Mouse (Mus musculus) gonadal fat pad, adult 2 months (tissue): Measurements from ENCODE around the gene Cercam. TPM values are rescaled to one million over a fixed set of nuclear protein-coding genes. Genes with fewer than 3 reads are reported as not detected.
"Not testable (repeated sequence)": the region's sequence is repeated elsewhere in the genome, so short reads cannot be mapped to it uniquely, and the experiment has no call there.

Source experiments
- DNase-seq: peaks from one replicate; pipeline ENCODE4 v3.0.0-alpha.2; 2012; ENCODE audit warnings: low read depth
- polyA plus RNA-seq: library from polyadenylated mRNA; depleted of rRNA; stranded (reverse); fragments of >200 nt; gene quantifications from 2 replicates; pipeline ENCODE4 v1.2.3, GENCODE M21; 2012

The Cercam gene
- polyA plus RNA-seq, 1 experiment: 22.4 TPM

GRCm38 (mm10) chr2:29853736-29854135 lies 15.2 kb upstream of the Cercam start:
- DNase-seq: no peak

GRCm38 (mm10) chr2:29855585-29856210 lies 13.3 kb upstream of the Cercam start:
- no peak for DNase-seq

GRCm38 (mm10) chr2:29856451-29857260 lies 12.3 kb upstream of the Cercam start:
- no peak for DNase-seq

DNA sequence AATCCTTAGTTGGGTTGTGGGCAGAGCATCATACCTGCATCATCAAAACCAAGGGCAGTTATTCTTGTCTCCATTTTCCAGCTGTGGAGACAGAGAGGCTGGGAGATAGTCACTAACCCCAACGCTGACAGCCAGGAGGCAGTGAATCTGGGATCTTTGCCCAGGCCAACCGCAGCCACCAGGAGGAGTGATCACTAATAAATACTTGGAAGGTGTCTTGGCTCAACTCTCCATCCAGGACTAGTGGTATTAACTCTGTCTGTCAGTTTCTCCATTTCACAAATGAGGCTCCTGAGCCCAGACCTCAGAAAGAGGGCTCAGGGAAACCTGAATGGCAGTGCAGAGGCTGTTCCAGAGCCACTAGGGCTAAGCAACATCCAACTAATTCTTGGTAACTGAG lies 11.6 kb upstream of the Cercam start:
- DNase-seq: peak; percentile 75

- no peak for DNase-seq
Observed at GRCm38 (mm10) chr2:29857967-29858366, 11.0 kb upstream of the Cercam start.

DNA sequence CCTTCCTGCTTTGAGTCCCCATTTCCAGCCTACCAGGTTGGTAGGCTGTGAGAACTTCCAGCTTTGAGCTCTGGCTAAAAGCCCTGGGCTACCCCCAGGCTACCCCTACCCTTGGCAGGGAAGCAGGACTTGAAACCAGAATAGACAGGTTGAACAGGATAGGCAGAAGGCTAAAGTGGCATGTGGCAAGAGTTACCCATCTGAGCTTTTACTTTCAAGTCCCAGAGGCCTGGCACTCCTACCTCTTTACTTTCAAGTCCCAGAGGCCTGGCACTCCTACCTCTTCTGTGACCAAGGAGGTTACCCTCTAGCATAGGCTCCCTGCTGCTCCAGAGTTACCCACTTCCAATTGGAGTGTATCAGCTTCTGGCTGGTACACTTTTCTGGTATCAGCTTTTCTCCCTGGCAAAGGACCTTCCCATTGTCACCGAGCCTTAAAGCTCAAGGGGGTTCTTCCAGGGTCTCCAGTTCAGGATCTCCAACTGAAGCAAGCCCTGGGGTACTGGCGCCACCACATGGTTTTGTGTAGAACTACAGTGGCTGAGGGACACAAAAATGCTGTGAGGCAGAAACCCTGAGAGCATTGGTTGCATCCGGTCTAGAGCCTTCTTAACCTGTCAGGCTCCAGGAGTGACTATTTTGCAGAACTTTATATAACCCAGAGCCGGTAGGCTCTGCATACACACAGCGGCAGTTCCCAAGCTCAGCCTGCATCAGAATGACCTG lies 10.1 kb upstream of the Cercam start:
- peak; percentile 91 for DNase-seq

DNA sequence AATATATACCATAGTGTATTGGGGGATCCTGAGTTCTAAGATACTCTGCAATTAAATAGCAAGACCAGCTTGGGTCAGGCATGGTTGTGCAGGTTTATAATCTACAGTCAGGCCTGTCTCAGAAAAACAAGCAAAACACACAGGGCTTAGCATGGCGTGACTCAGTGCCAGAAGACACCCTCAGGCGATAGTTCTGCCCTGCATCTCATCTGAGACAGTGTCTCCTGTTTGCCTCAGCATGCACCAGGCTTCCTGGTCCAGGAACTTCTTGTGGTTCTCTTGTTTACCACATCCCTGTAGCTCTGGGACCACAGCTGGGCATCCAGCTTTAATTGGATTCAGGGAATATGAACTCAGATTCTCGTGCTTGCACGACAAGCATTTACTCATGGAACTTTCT lies 3.8 kb upstream of the Cercam start:
- no peak for DNase-seq

GRCm38 (mm10) chr2:29869646-29870451 lies 885 bp downstream of the Cercam start:
- DNase-seq: no peak

DNA sequence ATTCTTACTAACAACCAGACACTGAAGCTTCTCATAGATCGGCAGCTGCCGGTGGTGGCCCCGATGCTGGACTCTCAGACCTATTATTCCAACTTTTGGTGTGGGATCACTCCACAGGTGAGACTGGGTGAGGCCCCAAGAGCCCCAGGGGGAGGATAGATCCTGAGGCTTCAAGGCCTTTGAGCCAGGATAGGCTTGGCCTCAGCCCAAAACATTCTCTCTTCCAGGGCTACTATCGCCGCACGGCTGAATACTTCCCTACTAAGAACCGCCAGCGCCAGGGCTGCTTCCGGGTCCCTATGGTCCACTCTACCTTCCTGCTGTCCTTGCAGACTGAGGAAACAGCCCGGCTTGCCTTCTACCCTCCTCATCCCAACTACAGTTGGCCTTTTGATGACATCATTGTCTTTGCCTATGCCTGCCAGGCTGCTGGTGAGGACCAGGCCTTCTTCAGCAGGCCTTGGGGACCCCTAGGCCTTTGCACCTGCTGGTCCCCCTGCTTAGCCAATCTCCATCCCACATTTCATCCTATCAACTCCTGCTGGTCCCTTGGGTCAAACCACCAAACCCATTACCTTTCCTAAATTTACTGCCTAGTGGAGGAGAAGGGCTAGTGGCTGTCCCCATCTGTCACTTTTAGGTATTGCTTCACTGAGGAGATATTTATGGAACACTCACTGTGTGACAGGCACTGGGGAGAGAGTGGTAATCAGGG lies 3.8 kb downstream of the Cercam start:
- DNase-seq: no peak

- DNase-seq: no peak
Observed at GRCm38 (mm10) chr2:29873801-29874200, 4.8 kb downstream of the Cercam start.

DNA sequence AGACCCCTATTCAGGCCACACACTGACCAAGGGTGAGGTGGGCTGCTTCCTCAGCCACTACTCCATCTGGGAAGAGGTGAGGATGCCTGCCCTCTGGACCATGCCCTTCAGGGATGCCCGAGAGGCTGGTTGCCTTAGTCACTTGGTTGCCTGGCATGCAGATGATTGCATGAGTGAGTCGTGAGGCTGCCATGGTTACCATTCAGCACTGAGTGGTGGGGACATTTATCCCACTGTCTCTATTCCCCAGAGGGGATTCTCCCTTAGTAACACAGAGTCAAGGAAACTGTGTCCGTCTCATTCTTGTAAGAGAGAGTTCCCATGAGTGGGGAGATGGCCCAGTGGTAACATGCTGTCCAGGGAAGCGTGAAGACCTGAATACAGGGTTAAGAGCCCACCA lies 9.1 kb downstream of the Cercam start:
- no peak for DNase-seq

GRCm38 (mm10) chr2:29879191-29879590 lies 10.2 kb downstream of the Cercam start:
- no peak for DNase-seq

GRCm38 (mm10) chr2:29879964-29880830 lies 11.2 kb downstream of the Cercam start:
- no peak for DNase-seq

GRCm38 (mm10) chr2:29886659-29887292 lies 17.8 kb downstream of the Cercam start:
- not testable (repeated sequence) for DNase-seq

GRCm38 (mm10) chr2:29889066-29889944 lies 20.3 kb downstream of the Cercam start, which contains the start of gene Odf2:
Gene Odf2 (plus strand): TSS chr2:29889221.
- peak; percentile 66 for DNase-seq

DNA sequence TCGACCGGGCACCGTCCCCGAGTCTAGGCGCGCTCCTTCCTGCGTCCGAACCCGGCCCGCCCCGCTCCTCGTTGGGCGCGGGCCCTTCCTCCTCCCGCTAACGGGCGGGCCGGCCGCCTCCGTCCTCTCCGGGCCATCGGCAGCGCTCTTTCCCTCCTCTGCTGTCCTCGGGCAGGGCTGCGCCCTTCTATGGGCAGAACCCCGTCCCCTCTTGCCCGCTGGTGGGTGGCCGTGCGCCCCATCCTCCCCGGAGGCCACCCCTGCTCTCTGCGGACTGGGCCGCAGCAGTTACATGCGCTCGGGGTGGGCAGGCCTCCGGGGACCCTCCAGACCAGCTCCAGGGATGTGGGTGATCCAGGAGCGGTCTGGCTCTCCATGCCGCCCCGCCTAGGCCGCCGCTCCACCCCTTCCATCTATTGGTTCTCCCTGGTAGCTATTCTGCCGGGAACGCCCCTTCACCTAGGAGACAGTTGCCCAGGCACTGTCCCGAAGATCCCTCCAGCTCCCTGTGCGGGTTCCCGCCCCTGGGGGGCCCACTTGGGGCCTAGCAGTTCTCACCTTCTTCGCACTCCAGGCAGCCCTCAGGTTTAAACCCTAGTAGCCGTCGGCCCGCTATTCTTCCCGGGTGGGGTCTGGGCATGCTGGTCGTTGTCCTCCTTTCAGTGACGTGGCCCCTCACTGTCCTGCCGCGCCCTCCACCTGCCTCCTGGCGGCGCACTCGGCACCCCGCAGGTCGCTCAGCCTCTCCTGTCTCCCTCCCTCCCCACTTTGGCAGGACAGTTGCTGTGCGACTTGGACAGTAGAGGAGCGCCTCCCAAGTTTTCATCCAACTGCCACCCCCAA lies 21.2 kb downstream of the Cercam start:
- DNase-seq: no peak

- no peak for DNase-seq
Observed at GRCm38 (mm10) chr2:29891773-29892172, 22.8 kb downstream of the Cercam start.

DNA sequence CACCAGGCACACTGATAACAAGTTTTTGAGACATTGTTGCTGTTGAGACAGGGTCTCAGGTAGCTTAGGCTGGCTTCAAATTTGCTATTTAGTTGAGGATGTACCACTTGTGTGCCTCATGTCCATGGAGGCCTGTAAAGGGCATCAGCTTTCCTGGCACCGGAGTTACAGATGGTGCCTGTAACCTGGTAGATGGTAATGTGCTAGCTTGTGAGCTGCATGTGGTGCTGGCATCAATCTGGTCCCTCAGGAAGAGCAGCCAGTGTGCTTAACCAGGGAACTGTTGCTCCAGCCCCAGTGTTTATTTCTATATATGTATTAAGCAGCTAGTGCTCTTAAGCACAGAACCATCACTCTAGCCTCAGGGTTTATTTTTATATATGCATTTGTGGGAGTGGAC lies 27.1 kb downstream of the Cercam start:
- DNase-seq: no peak
